ENCODE assay signal across 7 mouse cellular contexts in the genomic region with DNA sequence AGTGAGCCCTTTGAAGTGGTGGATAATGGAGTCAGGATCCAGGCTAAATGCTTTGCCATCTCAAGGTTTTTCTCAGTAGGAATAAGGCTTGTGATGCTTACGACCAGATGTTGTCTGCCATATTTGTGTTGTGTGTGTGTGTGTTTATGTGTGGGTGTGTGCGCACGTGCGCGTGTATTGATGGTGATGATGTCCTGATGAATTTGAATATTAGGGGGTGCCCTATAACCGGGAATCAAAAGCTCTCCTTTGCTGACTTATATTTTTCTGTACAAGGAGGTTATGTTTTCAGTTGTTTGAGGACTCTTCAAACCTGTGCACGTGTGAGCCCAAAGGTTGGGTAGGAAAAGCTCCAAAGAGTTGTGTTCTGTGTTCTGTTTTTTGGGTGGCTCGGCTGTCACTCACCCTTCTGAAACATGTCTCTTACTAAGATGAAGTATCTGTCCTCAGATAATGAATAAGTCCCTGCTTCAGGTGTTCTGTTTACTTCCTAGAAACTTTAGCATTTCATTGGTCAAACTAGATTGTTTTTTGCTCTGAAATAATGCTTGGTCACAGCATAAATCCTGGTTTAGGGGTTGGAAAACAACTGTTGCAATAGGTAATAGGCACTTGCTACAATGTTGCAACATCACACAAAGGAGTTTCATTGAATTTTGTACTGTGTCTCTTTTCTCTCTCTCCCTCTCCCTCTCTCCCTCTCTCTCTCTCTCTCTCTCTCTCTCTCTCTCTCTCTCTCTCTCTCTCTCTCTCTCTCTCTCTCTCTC. TPM values are rescaled to one million over a fixed set of nuclear protein-coding genes. Genes with fewer than 3 reads are reported as not detected.
DNase-seq lines count a peak whose midpoint lies in the region; ATAC-seq and TF ChIP-seq lines count a peak whose summit lies in the region.

No protein-coding gene starts in this region.

- ATAC-seq in neural tube, embryonic 11.5 days (ENCODE audit: insufficient read depth, low FRiP score, low TSS enrichment) = no peak
- ATAC-seq in forebrain, embryonic 11.5 days (replicated peaks; ENCODE audit: low FRiP score) = no peak
- no peak for ATAC-seq in liver, embryonic 11.5 days (replicated peaks; ENCODE audit: low FRiP score)
- no peak for ATAC-seq in stomach, postnatal 0 days (ENCODE audit: low FRiP score, low TSS enrichment)
- no peak for ATAC-seq in megakaryocyte-erythroid progenitor cell, adult 5-6 weeks (replicated peaks; ENCODE audit: low FRiP score, low TSS enrichment, poor library complexity, severe bottlenecking)

- H3K27ac ChIP-seq in neural tube, embryonic 11.5 days (ENCODE audit: low read depth, low read length) = no peak overlapping the region
- no peak overlapping the region for H3K27ac ChIP-seq in forebrain, embryonic 11.5 days (ENCODE audit: low read depth, low read length)
- H3K27ac ChIP-seq in liver, embryonic 11.5 days (ENCODE audit: low read depth, low read length) = peak overlapping the region; percentile 92
- peak overlapping the region; percentile 93; the same call in 1 of the 2 replicates for H3K27ac ChIP-seq in stomach, postnatal 0 days (replicated peaks)

- TF ChIP-seq CTCF in stomach, postnatal 0 days (IDR thresholded peaks at IDR 0.05; ENCODE audit: low read depth) = no peak

- DNase-seq in neural tube, embryonic 11.5 days (ENCODE audit: low spot score) = no peak
- DNase-seq in neural tube, embryonic 10.5 days (ENCODE audit: extremely low spot score, low spot score) = no peak
- no peak for DNase-seq in forebrain, embryonic 11.5 days (ENCODE audit: low spot score)
- no peak for DNase-seq in liver, embryonic 11.5 days (ENCODE audit: low spot score)
- DNase-seq in stomach, postnatal 0 days (ENCODE audit: low spot score) = no peak
- DNase-seq in layer of hippocampus, postnatal 36 days = no peak

- H3K9me3 ChIP-seq in neural tube, embryonic 11.5 days (ENCODE audit: control insufficient read depth, low read length) = no peaks in the 10 kb centered on the region
- H3K9me3 ChIP-seq in forebrain, embryonic 11.5 days (ENCODE audit: control insufficient read depth, low read length) = no peaks in the 10 kb centered on the region
- no peaks in the 10 kb centered on the region for H3K9me3 ChIP-seq in liver, embryonic 11.5 days (ENCODE audit: control insufficient read depth, low read length)
- H3K9me3 ChIP-seq in stomach, postnatal 0 days (ENCODE audit: control insufficient read depth, low read length) = no peaks in the 10 kb centered on the region

- no peaks in the 10 kb centered on the region for H3K4me1 ChIP-seq in neural tube, embryonic 11.5 days (ENCODE audit: control insufficient read depth, insufficient read depth, low read length)
- no peaks in the 10 kb centered on the region for H3K4me1 ChIP-seq in forebrain, embryonic 11.5 days (replicated peaks; ENCODE audit: control insufficient read depth, insufficient read depth, low read length)
- H3K4me1 ChIP-seq in liver, embryonic 11.5 days (replicated peaks; ENCODE audit: control insufficient read depth, insufficient read depth, low read length) = peaks cover under 1% of the 10 kb centered on the region
- no peaks in the 10 kb centered on the region for H3K4me1 ChIP-seq in stomach, postnatal 0 days (replicated peaks; ENCODE audit: control insufficient read depth, insufficient read depth)

- H3K27me3 ChIP-seq in neural tube, embryonic 11.5 days (ENCODE audit: control insufficient read depth, insufficient read depth, low read length) = no peaks in the 10 kb centered on the region
- H3K27me3 ChIP-seq in forebrain, embryonic 11.5 days (ENCODE audit: control insufficient read depth, insufficient read depth, low read length) = no peaks in the 10 kb centered on the region
- no peaks in the 10 kb centered on the region for H3K27me3 ChIP-seq in liver, embryonic 11.5 days (replicated peaks; ENCODE audit: control insufficient read depth, insufficient read depth, low read length)
- no peaks in the 10 kb centered on the region for H3K27me3 ChIP-seq in stomach, postnatal 0 days (ENCODE audit: control insufficient read depth, insufficient read depth, low read length)

- H3K36me3 ChIP-seq in neural tube, embryonic 11.5 days (ENCODE audit: control insufficient read depth, insufficient read depth, low read length) = no peaks in the 10 kb centered on the region
- H3K36me3 ChIP-seq in forebrain, embryonic 11.5 days (ENCODE audit: control insufficient read depth, insufficient read depth, low read length) = no peaks in the 10 kb centered on the region
- H3K36me3 ChIP-seq in liver, embryonic 11.5 days (ENCODE audit: control insufficient read depth, insufficient read depth, low read length) = no peaks in the 10 kb centered on the region
- no peaks in the 10 kb centered on the region for H3K36me3 ChIP-seq in stomach, postnatal 0 days (ENCODE audit: control insufficient read depth, insufficient read depth, low read length)

- peak overlapping the region; percentile 97 for H3K4me2 ChIP-seq in neural tube, embryonic 11.5 days (ENCODE audit: low read depth)
- peak overlapping the region; percentile 95 for H3K4me2 ChIP-seq in forebrain, embryonic 11.5 days (ENCODE audit: low read depth, low read length, severe bottlenecking)
- peak overlapping the region; percentile 88 for H3K4me2 ChIP-seq in liver, embryonic 11.5 days
- peak overlapping the region; percentile 94 for H3K4me2 ChIP-seq in stomach, postnatal 0 days (replicated peaks; ENCODE audit: low read depth)

- no peak for TF ChIP-seq EP300 in stomach, postnatal 0 days (optimal IDR thresholded peaks at IDR 0.05)

- peak overlapping the region; percentile 73 for H3K4me3 ChIP-seq in neural tube, embryonic 11.5 days (ENCODE audit: low read depth, low read length)
- H3K4me3 ChIP-seq in forebrain, embryonic 11.5 days (ENCODE audit: low read depth, low read length) = peak overlapping the region; percentile 77
- H3K4me3 ChIP-seq in liver, embryonic 11.5 days (ENCODE audit: low read depth, low read length) = peak overlapping the region; percentile 83; the same call in 1 of the 2 replicates
- peak overlapping the region; percentile 71 for H3K4me3 ChIP-seq in stomach, postnatal 0 days (ENCODE audit: low read depth, low read length)

- 86% methylated on average over 8 of the region's 8 CpGs for WGBS in neural tube, embryonic 11.5 days
- WGBS in forebrain, embryonic 11.5 days = 80% methylated on average over 8 of the region's 8 CpGs
- 82% methylated on average over 8 of the region's 8 CpGs for WGBS in liver, embryonic 11.5 days
- 86% methylated on average over 8 of the region's 8 CpGs for WGBS in stomach, postnatal 0 days

- H3K9ac ChIP-seq in neural tube, embryonic 11.5 days (ENCODE audit: low read length) = peak overlapping the region; percentile 89
- H3K9ac ChIP-seq in forebrain, embryonic 11.5 days (ENCODE audit: low read length) = no peak overlapping the region
- H3K9ac ChIP-seq in liver, embryonic 11.5 days (ENCODE audit: low read depth, low read length) = no peak overlapping the region; the same call in 1 of the 2 replicates
- no peak overlapping the region for H3K9ac ChIP-seq in stomach, postnatal 0 days (ENCODE audit: low read length)

RNA-seq across cellular contexts. Expression of gene Tmem62, which starts 1.3 kb away (rescaled TPM):
- polyA plus RNA-seq in neural tube, embryonic 11.5 days (2014; fragmentation: Nextera tagmentation; extraction: Ambion mirVana) = 5.2 and 7.6 TPM in 2 replicates
- 3.4 and 4.9 TPM in 2 replicates for polyA plus RNA-seq in forebrain, embryonic 11.5 days (2014; fragmentation: Nextera tagmentation; extraction: Ambion mirVana)
- polyA plus RNA-seq in liver, embryonic 11.5 days (2014; fragmentation: Nextera tagmentation; extraction: Ambion mirVana) = 3.0 and 3.7 TPM in 2 replicates
- 9.9 and 10.7 TPM in 2 replicates for polyA plus RNA-seq in stomach, postnatal 0 days (2015; fragmentation: Nextera tagmentation; extraction: Ambion mirVana)
- total RNA-seq in megakaryocyte-erythroid progenitor cell, adult 5-6 weeks (2014; fragmentation: Nextera tagmentation) = 4.4 and 5.8 TPM in 2 replicates
- 5.2 and 16.5 TPM in 2 replicates for total RNA-seq in megakaryocyte-erythroid progenitor cell, adult 5-6 weeks (2017)
- 10 to 100 TPM; 23.0 to 26.2 TPM for total RNA-seq in layer of hippocampus, postnatal 36 days (2021)

RNA-seq across cellular contexts. Expression of gene Ubr1, which starts 7.6 kb away (rescaled TPM):
- 23.7 and 25.7 TPM in 2 replicates for polyA plus RNA-seq in neural tube, embryonic 11.5 days (2014; fragmentation: Nextera tagmentation; extraction: Ambion mirVana)
- polyA plus RNA-seq in forebrain, embryonic 11.5 days (2014; fragmentation: Nextera tagmentation; extraction: Ambion mirVana) = 25.1 TPM in 2 replicates
- 22.3 and 23.4 TPM in 2 replicates for polyA plus RNA-seq in liver, embryonic 11.5 days (2014; fragmentation: Nextera tagmentation; extraction: Ambion mirVana)
- 8.5 and 8.9 TPM in 2 replicates for polyA plus RNA-seq in stomach, postnatal 0 days (2015; fragmentation: Nextera tagmentation; extraction: Ambion mirVana)
- total RNA-seq in megakaryocyte-erythroid progenitor cell, adult 5-6 weeks (2014; fragmentation: Nextera tagmentation) = 32.9 and 36.0 TPM in 2 replicates
- 36.1 and 39.5 TPM in 2 replicates for total RNA-seq in megakaryocyte-erythroid progenitor cell, adult 5-6 weeks (2017)
- total RNA-seq in layer of hippocampus, postnatal 36 days (2021) = 10 to 100 TPM; 43.6 to 44.5 TPM

RNA-seq across cellular contexts. Expression of gene Ccndbp1, which starts 30.1 kb away (rescaled TPM):
- polyA plus RNA-seq in neural tube, embryonic 11.5 days (2014; fragmentation: Nextera tagmentation; extraction: Ambion mirVana) = 52.0 and 57.7 TPM in 2 replicates
- 37.0 and 43.3 TPM in 2 replicates for polyA plus RNA-seq in forebrain, embryonic 11.5 days (2014; fragmentation: Nextera tagmentation; extraction: Ambion mirVana)
- polyA plus RNA-seq in liver, embryonic 11.5 days (2014; fragmentation: Nextera tagmentation; extraction: Ambion mirVana) = 42.6 and 45.0 TPM in 2 replicates
- polyA plus RNA-seq in stomach, postnatal 0 days (2015; fragmentation: Nextera tagmentation; extraction: Ambion mirVana) = 31.1 and 33.6 TPM in 2 replicates
- total RNA-seq in megakaryocyte-erythroid progenitor cell, adult 5-6 weeks (2014; fragmentation: Nextera tagmentation) = 52.3 and 61.3 TPM in 2 replicates
- total RNA-seq in megakaryocyte-erythroid progenitor cell, adult 5-6 weeks (2017) = 28.9 and 73.9 TPM in 2 replicates
- total RNA-seq in layer of hippocampus, postnatal 36 days (2021) = 10 to 100 TPM; 57.0 to 58.5 TPM

RNA-seq across cellular contexts. Expression of gene Epb42, which starts 58.8 kb away (rescaled TPM):
- polyA plus RNA-seq in neural tube, embryonic 11.5 days (2014; fragmentation: Nextera tagmentation; extraction: Ambion mirVana) = 3.6 and 3.7 TPM in 2 replicates
- polyA plus RNA-seq in forebrain, embryonic 11.5 days (2014; fragmentation: Nextera tagmentation; extraction: Ambion mirVana) = 7.6 and 8.4 TPM in 2 replicates
- 61.3 and 70.2 TPM in 2 replicates for polyA plus RNA-seq in liver, embryonic 11.5 days (2014; fragmentation: Nextera tagmentation; extraction: Ambion mirVana)
- polyA plus RNA-seq in stomach, postnatal 0 days (2015; fragmentation: Nextera tagmentation; extraction: Ambion mirVana) = 0.22 and 0.23 TPM in 2 replicates
- 24.6 and 30.0 TPM in 2 replicates for total RNA-seq in megakaryocyte-erythroid progenitor cell, adult 5-6 weeks (2014; fragmentation: Nextera tagmentation)
- 13.0 and 19.8 TPM in 2 replicates for total RNA-seq in megakaryocyte-erythroid progenitor cell, adult 5-6 weeks (2017)
- not detected for total RNA-seq in layer of hippocampus, postnatal 36 days (2021)

Comparison
In these comparisons a context has a peak if more than half of its experiments do, and no peak if none do; other contexts are left out.
1. H3K27ac ChIP-seq: peak in liver, embryonic 11.5 days (single experiment) and stomach, postnatal 0 days (single experiment); none in neural tube, embryonic 11.5 days (single experiment) and forebrain, embryonic 11.5 days (single experiment).
2. Peak in every context shown above with its lines, with median percentiles within 50 percentile points of each other: H3K4me2 ChIP-seq and H3K4me3 ChIP-seq.